Mouse (Mus musculus) midbrain, embryonic 10.5 days (tissue): ENCODE results near the gene Cnih4. TPM values are rescaled to one million over a fixed set of nuclear protein-coding genes. Genes with fewer than 3 reads are reported as not detected.
A peak's percentile ranks its signal among the peaks of the same experiment; 100 is the strongest.

Experiments
- DNase-seq: peaks from one replicate; pipeline ENCODE4 v3.0.0-alpha.2; 2017; ENCODE audit warnings: low spot score
- H3K27ac ChIP-seq: fragments of 300-500 bp; sonication (generic); replicated peaks from 2 replicates; pipeline ENCODE4 v1.5.1; 2016; ENCODE audit warnings: mild to moderate bottlenecking
- H3K27me3 ChIP-seq: fragments of 300-500 bp; sonication (generic); 2 replicates; pipeline ENCODE4 v1.6.1; 2016; ENCODE audit warnings: low read depth, mild to moderate bottlenecking; ENCODE audit not compliant: poor library complexity, severe bottlenecking
- H3K36me3 ChIP-seq: fragments of 300-500 bp; sonication (generic); 2 replicates; pipeline ENCODE4 v1.6.1; 2016; ENCODE audit warnings: mild to moderate bottlenecking, moderate library complexity
- H3K4me1 ChIP-seq: fragments of 300-500 bp; sonication (generic); 2 replicates; pipeline ENCODE4 v1.6.1; 2016
- H3K4me3 ChIP-seq: fragments of 300-500 bp; sonication (generic); 2 replicates; pipeline ENCODE4 v1.5.1; 2016; ENCODE audit warnings: mild to moderate bottlenecking, moderate library complexity
- H3K9me3 ChIP-seq: fragments of 300-500 bp; sonication (generic); replicated peaks from 2 replicates; pipeline ENCODE4 v1.6.1; 2016; ENCODE audit warnings: mild to moderate bottlenecking
- WGBS: fragments of 180-500 bp; shearing (Covaris S2); methylation state at CpG from one replicate; pipeline ENCODE4 v1.1.7; 2016; 5-methylcytosine and 5-hydroxymethylcytosine counted together
- polyA plus RNA-seq: library from polyadenylated mRNA; unstranded; fragments of >200 nt; fragmentation: Nextera tagmentation; extraction: Ambion mirVana; gene quantifications from 2 replicates; pipeline ENCODE4 v1.2.1, GENCODE M21; 2016

The Cnih4 gene
- 120 and 133 TPM in 2 replicates for polyA plus RNA-seq

DNA sequence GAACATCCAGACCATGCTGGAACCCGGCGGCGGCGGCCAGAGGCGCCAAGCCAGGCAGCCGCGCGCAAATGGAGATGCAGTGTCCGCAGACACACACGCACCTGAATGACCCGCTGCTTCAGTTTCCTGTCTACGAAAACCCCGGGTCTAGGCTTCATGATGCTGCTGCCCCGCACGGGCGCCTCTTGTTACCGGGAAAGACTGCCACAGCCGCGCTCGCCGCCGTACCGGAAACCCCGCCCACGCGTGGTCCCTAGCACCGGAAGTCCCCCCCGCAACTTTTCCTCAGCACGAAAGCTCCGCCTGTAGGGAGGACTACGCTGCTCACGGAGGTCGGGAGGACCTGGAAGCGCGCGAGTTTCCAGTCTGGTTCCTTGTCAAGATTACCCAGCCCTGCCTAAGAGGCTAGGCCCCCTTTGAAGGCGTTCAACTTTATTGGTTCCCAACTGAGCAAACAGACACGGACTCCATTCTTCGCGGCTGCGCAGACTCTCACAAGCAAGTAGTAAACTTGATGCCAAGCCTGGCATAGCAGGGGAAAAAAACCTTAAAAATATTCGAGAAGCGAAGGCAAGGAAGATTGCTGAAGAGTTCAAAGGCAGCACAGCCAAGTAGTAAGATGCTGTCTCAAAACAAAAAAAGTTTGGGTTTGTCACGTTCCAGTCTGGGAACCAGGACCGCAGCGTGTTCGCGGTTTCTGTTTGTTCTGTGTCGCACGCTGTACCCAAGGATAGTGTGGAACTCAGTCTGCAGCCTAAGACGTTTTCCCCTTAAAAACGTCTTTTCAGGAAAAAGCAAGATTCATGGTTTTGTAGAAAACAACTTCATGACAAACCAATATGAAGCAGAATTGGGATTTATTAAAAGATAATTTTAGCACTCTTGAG, at the start of gene Cnih4, which contains the start of gene Nvl:
Gene Cnih4 (plus strand): TSS at position 744 of the 887 bp plus-strand sequence.
Gene Nvl (minus strand): TSS at position 255 of the 887 bp plus-strand sequence.
- DNase-seq: peak; percentile 95
- H3K4me3 ChIP-seq: peak within 1 kb of the TSS; percentile 86
- H3K36me3 ChIP-seq: peaks cover 30% of the 10 kb centered on the region
- peaks cover 34% of the 10 kb centered on the region for H3K4me1 ChIP-seq
- under 1% methylated on average over 52 of the region's 52 CpGs for WGBS
- H3K27me3 ChIP-seq: no peaks in the 10 kb centered on the region
- peak within 1 kb of the TSS; percentile 88 for H3K27ac ChIP-seq
- no peaks in the 10 kb centered on the region for H3K9me3 ChIP-seq

DNA sequence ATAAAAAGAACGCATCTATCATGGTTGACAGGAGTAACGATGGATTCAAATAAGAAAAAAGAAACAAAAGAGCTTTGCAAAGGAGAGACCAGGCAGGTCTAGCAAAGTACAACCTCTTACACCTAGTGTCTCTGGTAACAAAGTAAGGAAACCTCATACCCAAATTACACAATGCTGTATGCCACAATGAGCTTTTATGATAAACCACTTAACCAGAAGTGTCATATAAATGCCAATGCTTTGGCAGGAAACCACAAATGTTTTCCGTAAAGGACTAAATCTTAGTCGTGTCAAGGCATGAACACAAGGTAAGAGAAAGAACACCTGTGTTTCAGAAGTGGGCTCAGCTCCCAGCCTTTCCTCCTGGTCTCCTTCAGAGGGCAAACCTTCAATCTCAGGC, 27.4 kb upstream of the Cnih4 start:
- no peaks in the 10 kb centered on the region for H3K4me1 ChIP-seq
- H3K4me3 ChIP-seq: no peak overlapping the region
- 96% methylated on average over 4 of the region's 4 CpGs for WGBS
- no peaks in the 10 kb centered on the region for H3K9me3 ChIP-seq
- no peak for DNase-seq
- H3K27ac ChIP-seq: no peak overlapping the region
- H3K27me3 ChIP-seq: no peaks in the 10 kb centered on the region
- H3K36me3 ChIP-seq: peaks cover 98% of the 10 kb centered on the region

GRCm38 (mm10) chr1:181124145-181124544, 20.3 kb upstream of the Cnih4 start:
- Histone ChIP-seq H3K27me3 (no peaks in the 10 kb centered on the region), H3K27ac (no peak overlapping the region), H3K4me1 (no peaks in the 10 kb centered on the region), H3K9me3 (no peaks in the 10 kb centered on the region), H3K4me3 (no peak overlapping the region), H3K36me3 (peaks cover 99% of the 10 kb centered on the region)
- no peak for DNase-seq
- 94% methylated on average over 2 of the region's 2 CpGs for WGBS

- 96% methylated on average over 3 of the region's 3 CpGs for WGBS
- DNase-seq: no peak
- Histone ChIP-seq H3K4me1 (no peaks in the 10 kb centered on the region), H3K36me3 (peaks cover 99% of the 10 kb centered on the region), H3K4me3 (no peak overlapping the region), H3K9me3 (no peaks in the 10 kb centered on the region), H3K27me3 (no peaks in the 10 kb centered on the region), H3K27ac (no peak overlapping the region)
Observed at GRCm38 (mm10) chr1:181125916-181126315, 18.6 kb upstream of the Cnih4 start.

DNA sequence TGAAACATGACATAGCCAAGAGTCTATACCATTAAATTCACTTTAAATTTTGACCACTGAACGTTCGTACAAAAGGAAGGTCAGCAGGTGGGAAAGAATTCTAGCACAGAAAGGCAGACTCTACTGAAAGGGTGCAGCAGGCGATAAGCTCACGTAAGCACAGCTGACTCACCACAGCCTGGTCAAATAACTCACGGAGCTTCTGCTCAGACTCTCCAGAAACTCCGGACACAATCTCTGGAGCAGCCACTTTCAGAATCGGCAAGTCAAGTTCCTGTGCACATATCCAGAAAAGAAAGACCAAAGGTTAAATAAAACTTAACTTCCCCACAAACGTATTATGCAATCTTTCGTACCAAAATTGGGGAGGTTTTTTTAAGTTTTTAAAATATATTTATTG, 17.7 kb upstream of the Cnih4 start:
- H3K4me1 ChIP-seq: no peaks in the 10 kb centered on the region

DNA sequence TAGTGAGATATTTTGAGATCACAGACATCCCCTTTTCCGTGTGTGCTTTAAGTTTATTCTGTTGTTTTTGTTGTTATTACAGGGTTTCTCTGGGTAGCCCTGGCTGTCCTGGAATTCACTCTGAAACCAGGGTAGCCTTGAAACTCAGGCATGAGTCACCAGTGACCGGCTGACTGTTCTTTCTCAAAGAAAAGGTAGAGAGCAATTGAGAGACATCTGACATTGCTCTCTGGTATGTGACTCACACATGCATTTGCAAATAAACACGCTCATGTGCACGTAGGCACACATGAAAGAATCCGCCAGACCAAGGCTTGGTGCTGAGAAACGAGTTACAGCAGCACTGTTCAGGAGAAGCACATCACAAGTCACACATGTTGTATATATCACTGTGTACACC, 12.6 kb upstream of the Cnih4 start:
- peaks cover 96% of the 10 kb centered on the region for H3K36me3 ChIP-seq
- H3K4me1 ChIP-seq: no peaks in the 10 kb centered on the region
- no peaks in the 10 kb centered on the region for H3K27me3 ChIP-seq
- H3K4me3 ChIP-seq: no peak overlapping the region
- 94% methylated on average over 6 of the region's 6 CpGs for WGBS
- DNase-seq: no peak
- no peaks in the 10 kb centered on the region for H3K9me3 ChIP-seq
- no peak overlapping the region for H3K27ac ChIP-seq

More for the DNA sequence above, 17.7 kb upstream of the Cnih4 start:
- no peaks in the 10 kb centered on the region for H3K9me3 ChIP-seq
- 93% methylated on average over 9 of the region's 9 CpGs for WGBS
- H3K27me3 ChIP-seq: no peaks in the 10 kb centered on the region
- DNase-seq: no peak
- peaks cover 98% of the 10 kb centered on the region for H3K36me3 ChIP-seq
- H3K27ac ChIP-seq: no peak overlapping the region
- H3K4me3 ChIP-seq: no peak overlapping the region

GRCm38 (mm10) chr1:181138730-181139129, 5.8 kb upstream of the Cnih4 start:
- H3K27me3 ChIP-seq: no peaks in the 10 kb centered on the region
- H3K27ac ChIP-seq: no peak overlapping the region
- H3K4me1 ChIP-seq: peaks cover 10% of the 10 kb centered on the region
- 93% methylated on average over 7 of the region's 7 CpGs for WGBS
- H3K36me3 ChIP-seq: peaks cover 82% of the 10 kb centered on the region
- H3K4me3 ChIP-seq: no peak overlapping the region
- H3K9me3 ChIP-seq: no peaks in the 10 kb centered on the region
- DNase-seq: no peak

DNA sequence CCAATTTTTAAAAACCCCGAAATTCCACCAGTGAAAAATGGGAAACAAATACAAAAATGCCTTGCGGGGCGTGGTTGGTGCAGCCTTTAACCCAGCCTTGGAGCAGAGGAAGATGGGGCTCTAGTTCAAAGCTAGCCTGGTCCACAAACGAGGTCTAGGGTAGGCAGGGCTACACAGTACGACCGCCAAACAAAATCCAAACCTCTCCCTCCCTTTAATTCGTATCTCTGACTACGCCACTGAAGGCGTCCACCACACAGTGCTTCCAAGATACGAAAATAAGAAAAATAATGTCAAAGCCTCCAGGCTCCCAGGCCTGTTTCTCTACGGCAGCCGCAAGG, 914 bp upstream of the Cnih4 start:
- H3K36me3 ChIP-seq: peaks cover 36% of the 10 kb centered on the region
- 0% methylated on average over 12 of the region's 12 CpGs for WGBS
- H3K27ac ChIP-seq: peak overlapping the region; percentile 88
- no peaks in the 10 kb centered on the region for H3K9me3 ChIP-seq
- no peaks in the 10 kb centered on the region for H3K27me3 ChIP-seq
- H3K4me1 ChIP-seq: peaks cover 34% of the 10 kb centered on the region
- no peak for DNase-seq
- H3K4me3 ChIP-seq: peak overlapping the region; percentile 86

GRCm38 (mm10) chr1:181144966-181145365, 473 bp downstream of the Cnih4 start:
- DNase-seq: no peak
- no peaks in the 10 kb centered on the region for H3K9me3 ChIP-seq
- H3K27ac ChIP-seq: peak overlapping the region; percentile 88
- H3K4me3 ChIP-seq: peak overlapping the region; percentile 86
- no peaks in the 10 kb centered on the region for H3K27me3 ChIP-seq
- peaks cover 23% of the 10 kb centered on the region for H3K36me3 ChIP-seq
- 23% methylated on average over 12 of the region's 12 CpGs for WGBS
- peaks cover 34% of the 10 kb centered on the region for H3K4me1 ChIP-seq

DNA sequence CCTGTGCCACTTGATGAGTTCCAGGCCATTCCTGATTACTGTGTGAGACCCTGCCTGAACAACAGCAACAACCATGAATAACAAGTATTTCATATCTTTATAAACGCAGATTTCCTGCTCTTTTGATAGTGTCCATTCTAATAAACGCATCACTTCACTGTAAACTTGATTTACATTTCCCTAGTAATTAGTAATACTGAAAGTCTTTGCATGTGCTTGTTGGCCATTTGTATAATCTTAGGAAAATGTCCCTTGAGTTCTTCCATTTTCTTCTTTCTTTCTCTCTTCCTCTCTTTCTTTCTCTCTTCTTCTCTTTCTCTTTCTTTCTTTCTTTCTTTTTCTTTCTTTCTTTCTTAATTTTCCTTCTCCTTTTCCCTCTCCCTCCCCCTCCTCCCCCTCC, 1.7 kb downstream of the Cnih4 start:
- Histone ChIP-seq H3K9me3 (no peaks in the 10 kb centered on the region), H3K4me3 (peak overlapping the region; percentile 86; the same call in 1 of the 2 replicates), H3K36me3 (peaks cover 10% of the 10 kb centered on the region), H3K4me1 (peaks cover 36% of the 10 kb centered on the region), H3K27me3 (no peaks in the 10 kb centered on the region), H3K27ac (no peak overlapping the region)
- DNase-seq: no peak
- WGBS: 88% methylated on average over 2 of the region's 2 CpGs

DNA sequence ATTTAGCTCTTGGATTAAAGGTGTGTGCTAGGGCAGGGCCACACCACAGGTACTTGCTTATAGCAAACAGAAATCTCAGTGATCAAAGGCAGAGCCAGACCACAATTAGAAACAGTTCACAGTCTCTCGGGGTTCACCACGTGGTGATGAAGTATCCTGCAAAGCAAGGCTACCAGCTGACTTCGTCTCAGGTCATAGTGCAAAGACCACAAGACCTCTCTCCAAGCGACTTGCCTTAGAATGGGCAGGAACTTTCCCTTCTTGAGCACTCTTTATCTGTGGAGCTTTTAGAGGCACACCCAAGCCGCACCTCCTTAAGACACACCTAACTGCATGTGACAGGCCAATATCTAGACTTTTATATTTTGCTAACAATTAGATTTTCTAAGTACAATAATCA, 4.0 kb downstream of the Cnih4 start:
- no peaks in the 10 kb centered on the region for H3K27me3 ChIP-seq
- H3K36me3 ChIP-seq: no peaks in the 10 kb centered on the region; the same call in 1 of the 2 replicates
- no peak for DNase-seq
- no peak overlapping the region for H3K4me3 ChIP-seq
- H3K4me1 ChIP-seq: peaks cover 42% of the 10 kb centered on the region
- 71% methylated on average over 5 of the region's 5 CpGs for WGBS
- no peaks in the 10 kb centered on the region for H3K9me3 ChIP-seq
- H3K27ac ChIP-seq: no peak overlapping the region

GRCm38 (mm10) chr1:181149373-181150017, 5.0 kb downstream of the Cnih4 start:
- Histone ChIP-seq H3K4me1 (peaks cover 42% of the 10 kb centered on the region), H3K36me3 (peaks cover 9% of the 10 kb centered on the region), H3K27me3 (no peaks in the 10 kb centered on the region), H3K4me3 (no peak overlapping the region), H3K9me3 (no peaks in the 10 kb centered on the region), H3K27ac (no peak overlapping the region)
- DNase-seq: no peak
- WGBS: 83% methylated on average over 3 of the region's 3 CpGs

DNA sequence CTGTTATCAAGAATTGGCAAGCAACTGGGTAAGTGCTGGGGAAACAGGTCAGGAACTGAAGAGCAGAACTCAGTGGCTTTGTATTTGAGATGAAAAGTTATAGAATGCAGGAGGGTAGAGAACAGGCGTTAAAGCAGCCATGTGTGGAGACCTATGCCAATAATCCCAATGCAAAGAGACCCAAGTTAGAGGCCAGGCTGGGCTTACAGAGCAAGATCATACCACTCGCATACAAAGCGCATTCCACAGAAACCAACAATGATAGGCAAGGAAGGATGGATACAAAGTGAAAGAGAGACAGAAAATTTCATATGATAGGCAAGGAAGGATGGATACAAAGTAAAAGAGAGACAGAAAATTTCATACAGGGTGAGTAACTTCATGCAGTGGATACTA, 5.9 kb downstream of the Cnih4 start:
- Histone ChIP-seq H3K4me3 (peak overlapping the region; percentile 93), H3K9me3 (no peaks in the 10 kb centered on the region), H3K27ac (peak overlapping the region; percentile 94; the same call in 1 of the 2 replicates), H3K4me1 (peaks cover 35% of the 10 kb centered on the region), H3K36me3 (peaks cover 18% of the 10 kb centered on the region), H3K27me3 (no peaks in the 10 kb centered on the region)
- WGBS: 64% methylated on average over 3 of the region's 3 CpGs
- DNase-seq: no peak
